Comparison of ENCODE assay signal across 8 mouse cellular contexts in genomic region chr9:52167506-52167862, GRCm38 (mm10). TPM values are rescaled to one million over a fixed set of nuclear protein-coding genes. Genes with fewer than 3 reads are reported as not detected.
DNase-seq lines count a peak whose midpoint lies in the region; ATAC-seq lines count a peak whose summit lies in the region.

No protein-coding gene starts in this region.

- peak overlapping the region; percentile 89; the same call in 1 of the 2 replicates for H3K27ac ChIP-seq in lung, embryonic 16.5 days (ENCODE audit: low read length)
- H3K27ac ChIP-seq in hindbrain, embryonic 16.5 days (ENCODE audit: low read depth, low read length), result peak overlapping the region; percentile 95
- H3K27ac ChIP-seq in neural tube, embryonic 12.5 days, result peak overlapping the region; percentile 92

- no peaks in the 10 kb centered on the region for H3K9me3 ChIP-seq in lung, embryonic 16.5 days (ENCODE audit: control insufficient read depth, low read length)
- H3K9me3 ChIP-seq in hindbrain, embryonic 16.5 days (ENCODE audit: control insufficient read depth, low read length), result no peaks in the 10 kb centered on the region
- no peaks in the 10 kb centered on the region for H3K9me3 ChIP-seq in neural tube, embryonic 12.5 days

- peak overlapping the region; percentile 84 for H3K4me3 ChIP-seq in lung, embryonic 16.5 days (ENCODE audit: low read length)
- peak overlapping the region; percentile 85 for H3K4me3 ChIP-seq in hindbrain, embryonic 16.5 days (ENCODE audit: low read length)
- peak overlapping the region; percentile 85 for H3K4me3 ChIP-seq in neural tube, embryonic 12.5 days

- H3K4me1 ChIP-seq in lung, embryonic 16.5 days (replicated peaks; ENCODE audit: control insufficient read depth, insufficient read depth, low read length), result peaks cover 6% of the 10 kb centered on the region
- peaks cover 15% of the 10 kb centered on the region for H3K4me1 ChIP-seq in hindbrain, embryonic 16.5 days (ENCODE audit: control insufficient read depth, insufficient read depth, low read depth, low read length)
- H3K4me1 ChIP-seq in neural tube, embryonic 12.5 days, result peaks cover 8% of the 10 kb centered on the region

- H3K27me3 ChIP-seq in lung, embryonic 16.5 days (ENCODE audit: control insufficient read depth, insufficient read depth, low read depth, low read length), result 0 out of 2 replicates have a peak, but pooled peaks cover 3% of the 10 kb centered on the region
- no peaks in the 10 kb centered on the region for H3K27me3 ChIP-seq in hindbrain, embryonic 16.5 days (replicated peaks; ENCODE audit: control insufficient read depth, insufficient read depth, low read length)
- no peaks in the 10 kb centered on the region for H3K27me3 ChIP-seq in neural tube, embryonic 12.5 days (replicated peaks)

- no peak for ATAC-seq in lung, embryonic 16.5 days (ENCODE audit: low read depth)
- no peak for ATAC-seq in hindbrain, embryonic 16.5 days
- ATAC-seq in neural tube, embryonic 12.5 days (ENCODE audit: low FRiP score, low read depth), result no peak; the same call in 1 of the 2 replicates

- peak; percentile 44 for DNase-seq in cerebellum, adult 9-10 months
- no peak for DNase-seq in cerebellum, adult 11-12 months
- DNase-seq in lung, postnatal 14 days, result no peak
- DNase-seq in B cell, adult 2 months, result no peak
- no peak for DNase-seq in frontal cortex, postnatal 14 days (ENCODE audit: low spot score in 2 of 2)

- WGBS in lung, embryonic 16.5 days, result 5% methylated on average over 8 of the region's 8 CpGs
- 1% methylated on average over 8 of the region's 8 CpGs for WGBS in hindbrain, embryonic 16.5 days
- 5% methylated on average over 8 of the region's 8 CpGs for WGBS in neural tube, embryonic 12.5 days

- H3K36me3 ChIP-seq in lung, embryonic 16.5 days (ENCODE audit: control insufficient read depth, insufficient read depth, low read length), result no peaks in the 10 kb centered on the region
- no peaks in the 10 kb centered on the region for H3K36me3 ChIP-seq in hindbrain, embryonic 16.5 days (ENCODE audit: control insufficient read depth, insufficient read depth, low read length)
- H3K36me3 ChIP-seq in neural tube, embryonic 12.5 days, result no peaks in the 10 kb centered on the region

- H3K4me2 ChIP-seq in lung, embryonic 16.5 days (ENCODE audit: low read depth, low read length), result peak overlapping the region; percentile 76
- peak overlapping the region; percentile 82 for H3K4me2 ChIP-seq in hindbrain, embryonic 16.5 days (ENCODE audit: low read length)
- peak overlapping the region; percentile 75 for H3K4me2 ChIP-seq in neural tube, embryonic 12.5 days (replicated peaks)

- H3K9ac ChIP-seq in lung, embryonic 16.5 days (ENCODE audit: low read length), result peak overlapping the region; percentile 96
- H3K9ac ChIP-seq in hindbrain, embryonic 16.5 days (ENCODE audit: low read depth, low read length), result peak overlapping the region; percentile 96
- peak overlapping the region; percentile 99 for H3K9ac ChIP-seq in neural tube, embryonic 12.5 days

RNA-seq across cellular contexts. Expression of gene Zc3h12c, which starts 0.9 kb away (rescaled TPM):
- polyA plus RNA-seq in lung, embryonic 16.5 days (2015; fragmentation: Nextera tagmentation; extraction: Ambion mirVana), result 1.9 and 2.3 TPM in 2 replicates
- 3.0 and 3.4 TPM in 2 replicates for polyA plus RNA-seq in hindbrain, embryonic 16.5 days (2015; fragmentation: Nextera tagmentation; extraction: Ambion mirVana)
- polyA plus RNA-seq in neural tube, embryonic 12.5 days (2016; fragmentation: Nextera tagmentation; extraction: Ambion mirVana), result 8.0 and 8.3 TPM in 2 replicates
